Mouse (Mus musculus) spleen, postnatal 36 days (tissue): ENCODE data around the gene D030056L22Rik.

ENCODE experiments used
- DNase-seq, 2 experiments: peaks; one replicate each; pipeline ENCODE4 v3.0.0; 2022; ENCODE audit warnings: low spot score in 2 of 2, mixed read lengths in 1 of 2

D030056L22Rik gene

GRCm38 (mm10) chr19:18731077-18731476 lies 18.1 kb downstream of the D030056L22Rik start:
- no peak for DNase-seq

GRCm38 (mm10) chr19:18735901-18736300 lies 22.9 kb downstream of the D030056L22Rik start:
- no peak for DNase-seq

GRCm38 (mm10) chr19:18739146-18739545 lies 26.2 kb downstream of the D030056L22Rik start:
- DNase-seq, result no peak

- DNase-seq, result no peak
These were observed 31.0 kb downstream of the D030056L22Rik start for GRCm38 (mm10) chr19:18743946-18744345.

- no peak for DNase-seq
These were observed 33.8 kb downstream of the D030056L22Rik start for GRCm38 (mm10) chr19:18746576-18747340.

GRCm38 (mm10) chr19:18747379-18747778 lies 34.4 kb downstream of the D030056L22Rik start:
- no peak for DNase-seq

GRCm38 (mm10) chr19:18749598-18750339 lies 36.8 kb downstream of the D030056L22Rik start, which contains the start of gene Trpm6:
Gene Trpm6 (plus strand): TSS chr19:18749983.
- DNase-seq, result no peak

GRCm38 (mm10) chr19:18757191-18757590 lies 44.2 kb downstream of the D030056L22Rik start:
- DNase-seq, result no peak

GRCm38 (mm10) chr19:18757706-18758105 lies 44.7 kb downstream of the D030056L22Rik start:
- DNase-seq, result no peak

- no peak for DNase-seq
These were observed 45.3 kb downstream of the D030056L22Rik start for GRCm38 (mm10) chr19:18758269-18758668.

- DNase-seq, result no peak
These were observed 45.9 kb downstream of the D030056L22Rik start for GRCm38 (mm10) chr19:18758916-18759315.

GRCm38 (mm10) chr19:18766399-18766798 lies 53.4 kb downstream of the D030056L22Rik start:
- DNase-seq, result no peak
